Mouse (Mus musculus) frontal cortex, postnatal 14 days (tissue): Measurements from ENCODE around the gene Pxdn.
A peak's percentile ranks its signal among the peaks of the same experiment; 100 is the strongest.

Experiments used
- DNase-seq, 2 experiments: peaks; one replicate each; pipeline ENCODE4 v3.0.0; 2022; ENCODE audit warnings: low spot score in 2 of 2

The Pxdn gene

DNA sequence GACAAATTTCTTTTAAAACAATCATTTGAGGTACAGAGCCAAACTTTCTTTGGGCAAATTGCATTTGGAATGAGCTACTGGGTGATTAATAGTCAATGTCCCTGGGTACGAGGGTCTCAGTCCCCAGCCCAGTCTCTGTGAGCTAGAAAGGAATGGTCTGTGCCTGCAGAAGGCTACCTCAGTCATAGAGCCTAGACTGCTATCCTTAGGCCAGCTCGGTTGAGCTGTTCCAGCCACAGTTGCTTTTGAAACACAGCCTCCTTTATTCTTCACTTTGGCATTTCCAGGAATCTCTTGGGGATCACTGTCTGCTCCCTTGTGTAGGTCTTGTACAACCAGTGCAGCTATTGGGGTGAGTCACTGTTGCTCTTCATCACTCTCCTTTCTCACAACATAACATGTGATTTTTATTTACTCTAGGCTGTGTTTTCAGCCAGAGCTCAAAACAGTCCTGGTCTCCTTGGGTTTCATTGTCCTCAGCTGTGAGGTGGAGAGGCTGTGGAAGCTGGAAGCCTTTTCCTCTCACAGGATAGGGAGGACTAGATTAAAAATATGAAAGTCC, 86.9 kb downstream of the Pxdn start:
- DNase-seq = no peak

DNA sequence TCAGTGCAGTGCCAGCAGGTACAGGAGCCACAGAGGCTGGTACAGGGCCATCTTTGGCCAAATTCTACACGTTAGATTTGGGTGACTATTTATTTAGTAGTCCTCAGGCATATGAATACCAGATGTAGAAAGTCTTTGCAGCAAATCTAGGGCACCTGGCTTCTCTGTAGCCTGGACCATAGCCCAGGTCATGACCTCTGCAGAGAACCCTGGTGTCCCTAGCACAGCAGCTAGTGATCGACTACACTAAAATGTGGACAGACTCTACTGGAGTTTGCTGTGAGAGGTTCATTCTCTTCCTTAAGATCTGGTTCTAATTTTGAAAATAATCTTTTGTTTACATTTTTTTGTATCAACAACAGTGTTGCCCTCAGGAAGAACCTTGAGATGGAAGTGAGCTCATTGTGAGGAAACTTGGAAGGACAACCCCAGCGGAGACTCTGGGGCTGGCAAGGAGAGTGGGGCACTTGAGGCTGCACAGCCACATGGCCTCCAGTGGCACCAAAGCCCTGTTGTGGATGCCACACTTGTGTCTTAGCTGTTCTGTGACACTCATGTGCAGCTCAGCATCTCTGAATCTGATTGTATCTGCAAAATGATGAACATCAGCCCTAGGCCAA, 90.4 kb downstream of the Pxdn start:
- no peak for DNase-seq

- peak in 1 of 2 experiments; percentile 1 for DNase-seq
Observed at GRCm38 (mm10) chr12:30029111-30029510, 91.7 kb downstream of the Pxdn start.

DNA sequence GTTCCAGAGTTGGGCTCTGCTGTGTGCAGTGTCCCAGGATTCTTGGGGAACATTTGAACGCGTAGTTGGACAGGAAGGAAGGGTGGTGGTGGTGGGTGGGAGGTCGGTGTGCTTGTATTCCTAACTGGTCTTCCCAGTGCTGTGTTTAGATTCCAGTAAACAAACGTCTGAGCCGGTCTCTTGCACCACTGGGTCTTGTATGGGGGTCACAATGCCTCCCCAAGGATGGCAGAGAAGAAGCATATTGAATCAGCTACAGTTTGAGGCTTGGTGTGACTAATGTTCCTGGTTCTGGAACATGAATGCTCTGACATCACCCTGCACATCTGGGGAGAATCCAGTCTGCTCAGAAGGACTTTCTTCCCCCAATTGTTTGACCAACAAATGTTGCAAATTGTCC, 93.2 kb downstream of the Pxdn start:
- peak in 1 of 2 experiments; percentile 1 for DNase-seq

DNA sequence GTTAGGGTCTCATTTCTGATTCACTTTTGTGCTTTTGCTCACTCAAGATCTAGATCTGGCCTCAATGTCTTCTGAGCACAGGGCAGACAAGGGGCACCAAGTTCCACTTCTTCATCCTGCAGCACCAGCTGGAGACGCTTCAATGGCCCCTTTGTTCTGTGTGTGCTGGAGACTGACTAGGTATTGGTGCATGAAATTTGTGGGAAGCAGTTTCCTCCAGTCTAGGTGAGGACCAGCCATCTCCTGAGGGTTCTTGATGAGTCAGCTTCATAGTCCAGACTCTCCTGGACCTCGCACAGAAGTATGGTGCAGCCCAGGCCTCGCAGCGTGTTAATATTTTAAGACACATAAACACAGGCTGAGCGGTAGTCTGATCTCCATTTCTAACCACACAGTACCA, 97.3 kb downstream of the Pxdn start:
- DNase-seq = no peak

- no peak for DNase-seq
Observed at GRCm38 (mm10) chr12:30035406-30035805, 98.0 kb downstream of the Pxdn start.

DNA sequence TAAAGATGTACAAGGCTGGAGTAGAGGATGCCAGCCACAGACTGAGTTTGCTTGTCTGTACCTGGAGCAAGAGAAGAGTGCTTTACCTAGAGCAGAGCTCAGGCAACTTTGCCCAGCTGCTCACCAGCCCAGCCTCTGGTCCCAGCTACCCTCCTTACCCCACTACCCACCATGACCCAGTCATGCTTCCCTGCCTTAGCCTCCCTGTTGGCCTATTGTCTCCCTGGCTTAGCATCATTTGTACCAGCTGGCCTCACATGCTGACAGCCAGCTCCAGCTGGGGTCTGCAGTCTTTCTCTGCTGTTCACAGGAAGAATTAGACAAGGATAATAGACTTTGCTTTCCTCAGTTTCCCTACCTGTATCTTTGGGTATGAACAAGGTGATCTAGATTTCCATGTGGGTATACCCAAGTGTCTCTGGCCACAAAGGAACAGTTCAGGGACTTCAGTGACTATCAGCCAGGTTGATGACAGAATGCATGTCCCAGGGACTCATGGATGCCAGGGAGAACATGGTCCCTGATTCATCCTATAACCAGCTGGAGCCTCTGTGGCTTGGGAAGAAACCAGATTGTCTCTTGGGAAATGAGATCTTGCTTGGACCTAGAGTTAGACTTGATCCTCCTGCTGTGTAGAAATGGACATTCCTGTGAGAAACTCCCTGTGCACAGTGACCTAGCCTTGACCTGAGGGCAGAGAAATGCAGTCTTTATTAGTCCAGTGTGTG, 98.6 kb downstream of the Pxdn start:
- no peak for DNase-seq

GRCm38 (mm10) chr12:30036569-30037055, 99.2 kb downstream of the Pxdn start:
- peak in 1 of 2 experiments; percentile 25 for DNase-seq

- DNase-seq = peak in 1 of 2 experiments; percentile 50
Observed at GRCm38 (mm10) chr12:30039565-30039964, 102.2 kb downstream of the Pxdn start.

- no peak for DNase-seq
Observed at GRCm38 (mm10) chr12:30040150-30040549, 102.7 kb downstream of the Pxdn start.

DNA sequence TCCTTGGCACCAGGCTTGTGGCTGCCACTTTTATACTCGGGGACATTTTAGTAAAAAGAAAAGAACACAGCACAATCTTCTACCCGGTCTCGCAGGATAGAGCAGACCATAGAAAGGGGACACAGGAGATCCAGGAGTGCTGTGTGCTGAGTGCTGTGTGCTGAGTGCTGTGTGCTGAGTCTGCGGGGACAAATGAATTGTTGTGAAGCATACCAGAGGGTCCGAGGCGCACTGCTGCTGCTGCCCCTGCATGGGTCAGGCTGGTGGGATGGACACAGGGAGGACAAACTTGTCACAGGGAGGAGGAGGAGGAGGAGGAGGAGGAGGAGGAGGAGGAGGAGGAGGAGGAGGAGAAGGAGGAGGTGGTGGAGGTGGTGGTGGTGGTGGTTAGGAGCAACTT, 111.4 kb downstream of the Pxdn start:
- no peak for DNase-seq

DNA sequence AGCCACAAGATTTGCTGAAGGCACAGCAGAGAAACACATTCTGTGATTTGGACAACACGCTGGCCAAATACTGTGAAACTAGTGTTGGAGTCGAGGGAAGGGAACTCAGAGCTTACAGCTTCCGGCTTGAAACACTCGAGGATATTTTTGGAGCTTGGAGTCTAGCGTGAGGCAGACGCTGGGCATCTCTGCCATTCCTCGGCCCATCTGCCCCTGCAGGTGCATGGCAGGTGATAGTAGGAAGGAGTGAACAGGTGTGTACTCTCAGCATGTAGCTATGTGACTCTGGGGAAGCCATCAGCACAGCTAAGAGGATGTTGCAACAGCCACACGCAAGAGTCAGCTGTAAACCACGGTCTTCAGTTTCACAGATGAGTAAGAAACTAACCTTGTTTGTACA, 112.4 kb downstream of the Pxdn start:
- no peak for DNase-seq

DNA sequence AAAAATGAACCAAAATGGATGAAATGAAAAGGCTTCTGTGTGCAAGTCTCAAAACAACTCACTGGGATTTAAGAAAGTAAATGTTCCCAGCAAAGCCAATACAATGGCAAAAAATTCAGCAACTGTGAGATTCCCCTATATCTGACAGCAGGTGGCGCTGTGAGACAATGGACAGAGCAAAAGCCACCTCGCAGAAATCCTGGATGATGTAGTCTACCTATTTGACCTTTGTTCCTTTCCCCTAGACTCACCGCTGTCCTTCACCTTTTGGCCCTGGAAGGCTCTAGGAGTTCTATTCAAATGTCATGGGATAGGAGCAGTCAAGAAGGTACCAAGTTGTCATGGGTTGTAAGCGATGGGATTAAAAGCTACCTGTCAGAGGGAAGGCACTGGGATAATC, 112.8 kb downstream of the Pxdn start:
- peak in 1 of 2 experiments; percentile 63 for DNase-seq

DNA sequence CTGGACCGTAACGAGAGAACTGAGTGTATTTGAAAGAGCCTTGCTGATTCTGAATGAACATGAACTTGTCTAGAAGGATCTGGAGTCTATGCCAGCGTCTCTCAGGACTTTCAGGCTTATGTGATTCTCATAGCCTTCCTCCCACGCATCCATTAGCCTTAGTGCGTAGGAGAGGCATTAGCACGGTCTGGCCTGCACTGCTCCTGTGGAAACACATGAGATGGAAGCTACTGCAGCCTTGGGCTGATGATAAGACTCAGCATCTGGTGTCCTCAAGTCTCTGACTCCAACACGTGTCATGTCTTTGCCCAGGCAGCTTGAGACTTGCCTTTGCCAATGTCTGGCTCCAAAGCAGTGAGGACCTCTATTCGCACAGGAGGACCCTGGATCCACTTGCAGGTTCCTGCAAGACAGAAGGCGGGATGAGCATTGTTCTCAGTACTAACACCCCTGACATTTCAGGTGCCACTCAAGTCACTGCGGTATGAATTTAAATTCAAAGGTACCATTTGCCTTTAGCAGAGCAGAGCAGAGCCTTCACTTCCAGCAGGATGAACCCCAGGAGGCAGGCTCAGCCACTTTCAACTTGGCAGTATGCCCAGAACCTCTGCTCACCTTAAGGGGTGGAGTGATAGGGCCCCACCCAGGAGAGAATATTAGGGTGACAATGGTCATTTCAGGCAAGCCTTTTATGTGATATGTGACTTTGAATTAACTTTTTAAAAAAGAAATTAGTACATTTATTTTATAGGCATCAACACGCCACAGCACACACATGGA, 117.5 kb downstream of the Pxdn start:
- no peak for DNase-seq

DNA sequence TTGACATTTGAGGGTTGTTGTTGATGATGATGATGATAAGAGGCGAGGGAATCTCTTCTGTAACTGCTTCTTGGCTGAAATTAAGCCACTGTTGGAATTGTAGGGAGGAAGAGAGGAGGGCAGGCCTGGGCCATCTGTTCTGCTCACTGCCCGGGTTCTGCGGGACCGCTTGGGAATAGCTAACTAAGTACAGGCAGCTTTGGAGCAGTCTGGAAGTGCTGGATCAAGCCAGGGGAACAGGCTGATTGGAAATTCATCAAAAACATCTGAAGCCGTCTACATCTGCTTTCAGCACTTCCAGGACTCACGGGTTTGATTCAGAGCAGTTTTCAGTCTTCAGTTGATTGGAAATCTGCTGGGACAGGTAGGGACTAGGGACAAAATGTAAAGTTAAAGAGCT, 120.6 kb downstream of the Pxdn start:
- DNase-seq = no peak

GRCm38 (mm10) chr12:30061503-30062117, 124.2 kb downstream of the Pxdn start:
- no peak for DNase-seq

DNA sequence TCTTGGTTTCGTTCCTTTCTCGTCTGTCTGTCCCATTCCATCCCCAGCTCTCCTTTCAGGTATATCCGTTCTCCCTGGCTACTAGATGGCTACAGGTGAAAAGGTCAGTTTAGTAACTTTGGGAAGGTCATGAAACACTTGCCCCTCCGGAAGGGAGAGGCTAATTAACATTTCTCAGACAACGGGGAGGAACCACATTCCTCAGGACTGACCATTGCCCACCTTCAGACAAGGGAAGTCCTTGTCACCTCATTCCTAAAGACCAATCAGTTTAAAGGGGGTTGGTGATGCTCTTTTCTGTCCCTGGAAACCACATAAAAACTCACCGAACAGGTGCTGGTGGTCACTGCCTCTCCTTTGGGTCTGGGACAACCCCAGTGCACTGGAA, 124.7 kb downstream of the Pxdn start:
- no peak for DNase-seq
